Mouse (Mus musculus) hindbrain, embryonic 10.5 days (tissue): ENCODE data around the gene Fbxl5. TPM values are rescaled to one million over a fixed set of nuclear protein-coding genes. Genes with fewer than 3 reads are reported as not detected.

Experiments used
- DNase-seq: peaks from one replicate; pipeline ENCODE4 v3.0.0-alpha.2; 2017; ENCODE audit warnings: low spot score
- H3K27ac ChIP-seq: fragments of 300-500 bp; sonication (generic); 2 replicates; pipeline ENCODE4 v1.5.1; 2016; ENCODE audit warnings: mild to moderate bottlenecking, moderate library complexity
- H3K27me3 ChIP-seq: fragments of 300-500 bp; sonication (generic); 2 replicates; pipeline ENCODE4 v1.6.1; 2016; ENCODE audit warnings: mild to moderate bottlenecking; ENCODE audit not compliant: poor library complexity, insufficient read depth, severe bottlenecking
- H3K36me3 ChIP-seq: fragments of 300-500 bp; sonication (generic); 2 replicates; pipeline ENCODE4 v1.6.1; 2016; ENCODE audit warnings: mild to moderate bottlenecking, moderate library complexity
- H3K4me1 ChIP-seq: fragments of 300-500 bp; sonication (generic); replicated peaks from 2 replicates; pipeline ENCODE4 v1.6.1; 2016; ENCODE audit warnings: mild to moderate bottlenecking
- H3K4me3 ChIP-seq: fragments of 300-500 bp; sonication (generic); 2 replicates; pipeline ENCODE4 v1.5.1; 2016; ENCODE audit warnings: mild to moderate bottlenecking, moderate library complexity
- H3K9me3 ChIP-seq: fragments of 300-500 bp; sonication (generic); 2 replicates; pipeline ENCODE4 v1.6.1; 2016; ENCODE audit warnings: mild to moderate bottlenecking, moderate library complexity
- WGBS: fragments of 180-500 bp; shearing (Covaris S2); methylation state at CpG from one replicate; pipeline ENCODE4 v1.1.7; 2016; 5-methylcytosine and 5-hydroxymethylcytosine counted together
- polyA plus RNA-seq: library from polyadenylated mRNA; unstranded; fragments of >200 nt; fragmentation: Nextera tagmentation; extraction: Ambion mirVana; gene quantifications from 2 replicates; pipeline ENCODE4 v1.2.1, GENCODE M21; 2016

The Fbxl5 gene
- polyA plus RNA-seq, 1 experiment from 2014 or later: 47.5 TPM

DNA sequence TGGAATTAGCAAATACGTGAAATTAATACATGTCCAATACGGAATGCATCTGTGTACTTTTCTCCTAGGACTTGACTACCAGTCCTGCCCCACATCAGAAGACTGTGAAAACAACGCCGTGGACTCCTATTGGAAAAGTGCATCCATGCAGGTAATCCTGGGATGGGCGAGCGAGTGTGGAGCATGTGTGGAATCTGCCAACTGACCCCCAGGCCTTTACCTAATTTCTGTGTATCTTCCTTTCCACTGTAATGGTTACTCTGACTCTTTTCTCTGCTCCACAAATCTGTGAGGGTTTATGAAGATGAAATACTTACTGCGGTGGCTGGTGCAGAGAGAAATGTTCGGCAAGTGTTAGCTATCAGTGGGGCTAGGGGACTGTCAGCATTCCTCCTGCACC is 761 bp upstream of the Fbxl5 start:
- 89% methylated on average over 8 of the region's 8 CpGs for WGBS
- DNase-seq: no peak
- H3K36me3 ChIP-seq: no peaks in the 10 kb centered on the region
- no peak overlapping the region for H3K27ac ChIP-seq
- no peaks in the 10 kb centered on the region for H3K9me3 ChIP-seq
- H3K4me3 ChIP-seq: no peak overlapping the region
- peaks cover 8% of the 10 kb centered on the region; the same call in 1 of the 2 replicates for H3K27me3 ChIP-seq
- peaks cover 5% of the 10 kb centered on the region; the same call in 1 of the 2 replicates for H3K4me1 ChIP-seq

DNA sequence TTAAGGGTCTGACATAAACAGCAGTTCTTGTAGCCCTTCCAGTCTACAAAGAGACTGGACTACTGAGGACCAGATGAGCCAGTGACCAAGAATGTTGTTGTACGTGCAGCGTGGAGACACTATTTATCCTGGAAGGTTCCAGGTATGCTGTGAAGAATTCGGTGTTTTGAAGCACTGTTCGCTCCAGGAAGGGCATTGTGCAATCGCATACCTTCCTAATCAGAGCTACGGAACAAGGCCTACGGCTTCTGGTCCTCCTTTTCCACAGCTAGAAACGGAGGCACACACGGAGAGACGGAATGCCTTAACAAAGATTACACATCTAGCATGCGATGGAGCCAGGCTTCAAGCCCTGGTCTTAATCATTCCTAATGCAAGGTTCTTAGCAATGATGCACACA is 653 bp downstream of the Fbxl5 start:
- Histone ChIP-seq H3K4me1 (peaks cover 5% of the 10 kb centered on the region; the same call in 1 of the 2 replicates), H3K27me3 (peaks cover 8% of the 10 kb centered on the region; the same call in 1 of the 2 replicates), H3K9me3 (no peaks in the 10 kb centered on the region), H3K27ac (no peak overlapping the region), H3K36me3 (no peaks in the 10 kb centered on the region), H3K4me3 (no peak overlapping the region)
- 91% methylated on average over 11 of the region's 11 CpGs for WGBS
- no peak for DNase-seq

DNA sequence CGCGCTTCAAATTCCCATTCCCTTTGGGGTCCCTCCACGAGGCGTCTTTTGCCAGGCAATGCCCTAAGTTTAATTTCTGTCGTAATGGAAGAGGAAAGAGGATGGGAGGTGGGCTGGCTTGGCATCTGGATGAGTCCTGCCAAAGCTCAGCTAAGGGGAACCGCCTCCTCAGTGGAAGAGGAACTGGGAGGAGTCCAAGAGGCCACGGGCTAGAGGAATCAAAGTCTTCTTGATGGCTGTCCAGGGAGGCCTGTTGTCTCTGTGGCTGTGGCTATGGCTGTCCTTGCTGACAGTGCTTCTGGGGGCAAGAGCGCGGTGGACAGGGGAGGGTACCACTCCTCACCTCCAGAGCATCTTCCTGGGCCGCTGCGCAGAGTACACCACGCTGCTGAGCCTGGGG is 2.7 kb downstream of the Fbxl5 start, which contains the start of gene Bst1:
Bst1 (plus strand) TSS at position 191 of the 400 bp plus-strand sequence.
- no peaks in the 10 kb centered on the region for H3K9me3 ChIP-seq
- WGBS: 44% methylated on average over 12 of the region's 12 CpGs
- H3K27me3 ChIP-seq: peaks cover 17% of the 10 kb centered on the region
- no peak within 1 kb of the TSS for H3K4me3 ChIP-seq
- DNase-seq: no peak
- H3K36me3 ChIP-seq: no peaks in the 10 kb centered on the region
- peaks cover 5% of the 10 kb centered on the region; the same call in 1 of the 2 replicates for H3K4me1 ChIP-seq
- no peak within 1 kb of the TSS for H3K27ac ChIP-seq

DNA sequence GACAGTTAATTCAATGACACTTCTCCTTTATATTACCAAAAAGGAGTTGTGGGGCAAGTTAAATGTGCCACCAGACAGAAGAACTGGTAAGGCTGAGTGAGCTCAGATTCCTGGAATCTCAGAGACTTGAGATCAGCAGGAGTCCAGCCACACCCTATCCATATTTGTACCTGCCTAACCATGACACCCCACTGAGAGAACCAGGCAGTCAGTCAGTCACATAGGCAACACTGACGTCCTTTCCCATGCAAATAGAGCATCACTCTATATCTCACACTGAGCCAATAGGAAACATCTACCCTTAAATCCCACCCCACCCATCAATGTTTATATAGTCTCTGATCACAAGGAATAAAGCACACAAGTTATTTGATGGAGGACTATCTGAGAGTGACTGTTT is 5.7 kb downstream of the Fbxl5 start:
- no peaks in the 10 kb centered on the region for H3K9me3 ChIP-seq
- peaks cover 13% of the 10 kb centered on the region; the same call in 1 of the 2 replicates for H3K4me1 ChIP-seq
- H3K27me3 ChIP-seq: peaks cover 18% of the 10 kb centered on the region
- no peak overlapping the region for H3K27ac ChIP-seq
- no peak for DNase-seq
- 65% methylated on average over 1 of the region's 1 CpGs for WGBS
- no peaks in the 10 kb centered on the region for H3K36me3 ChIP-seq
- no peak overlapping the region for H3K4me3 ChIP-seq

DNA sequence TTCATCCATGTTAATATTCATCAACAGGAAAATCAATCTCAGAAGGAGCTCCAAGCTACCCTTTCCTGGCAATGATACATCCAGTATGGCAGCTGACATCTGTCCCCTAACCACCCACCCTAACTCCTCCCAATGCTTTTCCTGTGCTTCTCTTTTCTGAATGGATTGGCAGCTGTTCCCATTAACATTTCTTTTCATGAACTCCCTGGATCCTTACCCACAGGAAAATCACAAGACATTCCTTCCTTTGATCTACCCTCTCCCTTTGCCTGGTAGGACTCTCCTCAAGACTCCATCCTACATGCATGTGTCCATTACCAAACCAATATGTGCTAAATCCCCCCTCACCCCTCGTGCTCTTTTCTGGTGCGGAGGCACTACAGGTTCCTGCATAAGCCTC is 6.9 kb downstream of the Fbxl5 start:
- Histone ChIP-seq H3K4me1 (peaks cover 13% of the 10 kb centered on the region; the same call in 1 of the 2 replicates), H3K27me3 (peaks cover 26% of the 10 kb centered on the region), H3K27ac (no peak overlapping the region), H3K36me3 (no peaks in the 10 kb centered on the region), H3K9me3 (no peaks in the 10 kb centered on the region), H3K4me3 (no peak overlapping the region)
- 80% methylated on average over 2 of the region's 2 CpGs for WGBS
- no peak for DNase-seq

DNA sequence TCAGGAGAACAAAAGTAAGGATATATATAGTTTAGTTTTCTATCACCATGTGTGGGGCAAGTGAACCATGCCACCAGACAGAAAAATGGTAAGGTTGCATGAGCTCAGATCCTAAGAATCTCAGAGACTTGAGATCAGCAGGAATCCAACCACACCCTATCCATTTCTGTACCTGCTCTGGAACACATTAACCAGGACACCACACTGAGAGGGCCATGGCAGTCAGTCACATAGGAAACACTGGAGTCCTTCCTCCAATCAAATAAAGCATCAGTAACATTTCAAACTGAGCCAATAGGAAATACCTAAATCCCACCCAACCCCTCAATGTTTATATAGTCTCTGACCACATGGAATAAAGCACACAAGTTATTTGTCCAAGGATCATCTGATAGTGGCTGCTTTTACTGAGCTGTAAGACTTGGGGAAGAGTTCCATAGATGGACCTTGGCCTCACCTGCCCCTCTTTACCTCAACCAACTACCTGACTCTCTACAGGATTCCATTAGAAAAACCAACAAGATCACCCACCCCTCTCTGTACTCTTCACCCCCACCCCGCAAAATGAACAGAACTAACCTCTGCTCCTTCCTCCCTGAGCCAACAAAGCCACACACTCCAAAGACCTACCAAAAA is 10.9 kb downstream of the Fbxl5 start:
- Histone ChIP-seq H3K9me3 (no peaks in the 10 kb centered on the region), H3K4me1 (peaks cover 8% of the 10 kb centered on the region; the same call in 1 of the 2 replicates), H3K27me3 (peaks cover 31% of the 10 kb centered on the region), H3K36me3 (no peaks in the 10 kb centered on the region), H3K4me3 (no peak overlapping the region), H3K27ac (no peak overlapping the region)
- WGBS: 91% methylated on average over 1 of the region's 1 CpGs
- no peak for DNase-seq

DNA sequence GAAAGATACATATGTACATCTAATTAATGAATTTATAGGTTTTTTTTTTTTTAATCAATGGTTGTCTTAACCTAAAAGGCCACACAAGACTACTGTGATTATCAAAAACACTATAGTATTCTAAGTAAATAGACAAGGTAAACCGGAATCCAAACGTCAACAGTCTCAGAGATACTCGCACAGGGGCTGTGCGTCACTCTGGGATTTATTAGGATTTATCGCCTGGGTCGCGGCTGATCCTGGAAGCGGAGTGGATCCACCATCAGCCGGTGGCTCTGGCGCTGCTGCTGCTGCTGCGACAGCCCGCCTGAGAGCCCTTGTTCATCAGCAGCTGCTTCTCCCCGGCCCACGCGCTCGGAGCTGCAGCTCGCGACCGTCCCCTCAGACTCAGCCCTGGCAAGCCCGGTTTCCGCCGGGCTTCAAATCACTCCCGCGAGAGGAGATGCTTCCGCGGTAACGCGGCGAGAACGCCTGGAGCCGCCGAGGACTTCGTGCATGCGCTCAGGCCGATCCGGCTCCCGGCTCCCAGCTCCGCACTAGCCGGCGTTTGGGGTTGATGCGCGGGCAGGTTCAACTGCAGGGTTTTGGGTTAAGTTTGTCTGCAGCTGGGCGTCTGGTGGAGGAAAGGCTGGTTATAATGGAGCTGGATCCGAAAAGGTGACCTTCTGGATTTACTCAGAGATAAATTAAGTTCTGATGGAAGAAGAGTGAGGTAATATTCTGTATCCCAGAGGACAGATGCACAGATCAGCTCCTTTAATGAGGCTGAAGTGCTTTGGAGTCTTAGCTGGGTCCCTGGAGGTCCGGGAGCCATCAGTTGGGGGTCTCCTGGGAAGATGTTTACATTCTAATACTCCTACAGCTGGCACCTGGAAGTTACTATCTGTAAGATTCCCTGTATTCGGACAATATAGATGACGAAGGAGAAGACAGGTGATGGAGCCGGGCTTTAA is 13.4 kb downstream of the Fbxl5 start:
- H3K36me3 ChIP-seq: no peaks in the 10 kb centered on the region
- H3K27ac ChIP-seq: peak overlapping the region; percentile 87
- peaks cover 22% of the 10 kb centered on the region for H3K27me3 ChIP-seq
- peaks cover 8% of the 10 kb centered on the region; the same call in 1 of the 2 replicates for H3K4me1 ChIP-seq
- H3K9me3 ChIP-seq: no peaks in the 10 kb centered on the region
- DNase-seq: peak; percentile 92
- H3K4me3 ChIP-seq: peak overlapping the region; percentile 54
- WGBS: 4% methylated on average over 48 of the region's 48 CpGs

DNA sequence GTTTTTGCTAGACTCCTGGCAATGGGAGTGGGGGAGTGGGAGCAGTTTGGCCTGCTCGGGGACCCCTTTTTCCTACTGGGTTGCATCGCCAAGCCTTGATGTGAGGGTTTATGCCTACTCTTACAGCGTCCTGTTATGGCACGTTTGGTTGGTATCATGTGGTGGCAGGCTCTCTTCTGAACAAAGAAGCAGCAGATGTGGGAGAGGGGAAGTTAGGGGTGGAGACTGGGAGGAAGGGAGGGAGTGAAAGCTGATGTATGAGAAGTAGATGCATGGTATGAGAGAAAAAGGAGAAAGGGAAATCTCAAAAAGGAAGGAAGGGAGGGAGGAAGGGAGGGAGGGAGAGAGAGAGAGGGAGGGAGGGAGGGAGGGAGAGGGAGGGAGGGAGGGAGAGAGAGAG is 14.5 kb downstream of the Fbxl5 start:
- DNase-seq: no peak
- H3K36me3 ChIP-seq: no peaks in the 10 kb centered on the region
- 0 out of 2 replicates have a peak overlapping the region, but pooled peaks have one; percentile 35 for H3K27ac ChIP-seq
- H3K9me3 ChIP-seq: no peaks in the 10 kb centered on the region
- H3K4me1 ChIP-seq: peaks cover under 1% of the 10 kb centered on the region; the same call in 1 of the 2 replicates
- H3K27me3 ChIP-seq: peaks cover 22% of the 10 kb centered on the region
- no peak overlapping the region for H3K4me3 ChIP-seq
- WGBS: 83% methylated on average over 4 of the region's 4 CpGs

DNA sequence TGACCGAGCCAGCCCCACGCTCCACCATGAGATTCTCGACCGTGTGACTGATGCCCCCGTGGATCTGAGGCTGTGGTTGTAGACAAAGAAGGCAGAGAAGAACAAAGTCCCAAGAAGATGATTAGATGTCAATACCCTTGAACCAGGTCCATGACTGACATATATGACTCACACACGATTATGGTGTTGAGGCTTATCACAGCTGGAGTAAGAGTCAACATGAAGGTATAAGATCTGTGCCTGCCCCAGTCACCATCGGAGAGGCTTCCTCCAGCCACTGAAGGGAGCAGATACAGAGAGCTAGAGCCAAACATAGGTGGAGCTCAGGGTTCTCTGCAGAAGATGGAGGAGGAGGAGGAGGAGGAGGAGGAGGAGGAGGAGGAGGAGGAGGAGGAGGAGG is 15.1 kb downstream of the Fbxl5 start:
- 0 out of 2 replicates have a peak overlapping the region, but pooled peaks have one; percentile 35 for H3K27ac ChIP-seq
- H3K36me3 ChIP-seq: no peaks in the 10 kb centered on the region
- 94% methylated on average over 7 of the region's 7 CpGs for WGBS
- peaks cover 22% of the 10 kb centered on the region for H3K27me3 ChIP-seq
- no peak overlapping the region for H3K4me3 ChIP-seq
- no peaks in the 10 kb centered on the region; the same call in 1 of the 2 replicates for H3K4me1 ChIP-seq
- H3K9me3 ChIP-seq: no peaks in the 10 kb centered on the region
- DNase-seq: no peak

DNA sequence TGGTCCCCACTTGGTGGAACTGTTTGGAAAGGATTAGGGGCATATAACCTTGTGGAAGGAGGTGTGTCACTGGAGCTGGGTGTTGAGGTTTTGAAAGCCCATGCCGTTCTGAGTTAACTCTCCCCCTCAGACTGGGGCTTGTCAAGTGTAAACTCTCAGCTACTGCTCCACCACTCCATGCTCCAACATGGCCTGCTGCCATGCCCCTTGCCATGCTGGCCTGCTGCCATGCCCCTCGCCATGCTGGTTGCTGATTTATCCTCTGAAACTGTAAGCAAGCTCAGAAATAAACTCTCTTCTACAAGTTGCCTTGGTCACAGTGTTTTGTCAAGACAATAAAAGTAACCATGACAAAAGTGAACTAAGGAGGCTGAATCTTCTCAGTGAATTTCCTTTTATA is 16.0 kb downstream of the Fbxl5 start:
- no peaks in the 10 kb centered on the region; the same call in 1 of the 2 replicates for H3K4me1 ChIP-seq
- H3K27me3 ChIP-seq: peaks cover 18% of the 10 kb centered on the region
- WGBS: 86% methylated on average over 2 of the region's 2 CpGs
- H3K9me3 ChIP-seq: no peaks in the 10 kb centered on the region
- no peak for DNase-seq
- no peaks in the 10 kb centered on the region for H3K36me3 ChIP-seq
- no peak overlapping the region for H3K4me3 ChIP-seq
- no peak overlapping the region for H3K27ac ChIP-seq

DNA sequence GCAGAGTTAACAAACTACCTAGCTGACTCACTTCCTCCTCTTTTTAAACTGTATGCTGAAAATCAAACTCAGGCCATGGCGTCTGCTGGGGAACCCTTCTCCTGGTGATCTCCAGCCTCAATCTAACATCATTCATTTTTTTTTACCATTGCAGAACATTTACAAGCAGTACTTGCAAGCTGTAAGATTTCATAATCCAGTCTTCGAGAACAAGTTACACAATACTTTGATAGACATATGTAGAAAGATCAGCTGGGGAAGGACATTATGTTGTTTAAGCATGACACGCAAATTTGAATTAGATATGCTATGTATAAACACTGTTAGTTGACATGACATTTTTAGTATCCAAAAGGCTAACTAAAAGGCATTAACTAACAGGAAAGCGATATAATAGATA is 19.6 kb downstream of the Fbxl5 start:
- no peak overlapping the region for H3K4me3 ChIP-seq
- 90% methylated on average over 4 of the region's 4 CpGs for WGBS
- no peaks in the 10 kb centered on the region for H3K36me3 ChIP-seq
- H3K9me3 ChIP-seq: no peaks in the 10 kb centered on the region
- H3K4me1 ChIP-seq: no peaks in the 10 kb centered on the region; the same call in 1 of the 2 replicates
- DNase-seq: no peak
- H3K27ac ChIP-seq: no peak overlapping the region
- H3K27me3 ChIP-seq: 0 out of 2 replicates have a peak, but pooled peaks cover 5% of the 10 kb centered on the region

DNA sequence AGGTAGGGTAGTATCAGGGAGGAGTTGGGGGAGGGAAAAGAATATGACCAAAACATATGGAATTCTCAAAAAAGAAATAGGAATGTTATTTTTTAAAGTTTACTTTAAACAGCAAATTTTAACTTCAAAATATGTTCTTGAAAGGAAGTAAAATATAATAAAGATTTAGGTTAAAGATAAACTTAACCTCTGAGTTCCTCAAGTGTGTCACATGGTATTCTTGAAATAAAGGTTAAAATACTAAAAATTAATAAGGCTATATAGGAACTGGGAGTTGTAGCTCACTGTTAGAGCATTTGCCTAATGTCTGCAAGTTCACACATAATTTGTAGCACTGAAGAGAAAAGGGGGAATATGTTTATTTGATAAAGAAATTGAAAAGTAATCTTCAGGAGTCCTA is 20.2 kb downstream of the Fbxl5 start:
- Histone ChIP-seq H3K27me3 (no peaks in the 10 kb centered on the region), H3K4me3 (no peak overlapping the region), H3K4me1 (no peaks in the 10 kb centered on the region; the same call in 1 of the 2 replicates), H3K27ac (no peak overlapping the region), H3K36me3 (no peaks in the 10 kb centered on the region), H3K9me3 (no peaks in the 10 kb centered on the region)
- DNase-seq: no peak

DNA sequence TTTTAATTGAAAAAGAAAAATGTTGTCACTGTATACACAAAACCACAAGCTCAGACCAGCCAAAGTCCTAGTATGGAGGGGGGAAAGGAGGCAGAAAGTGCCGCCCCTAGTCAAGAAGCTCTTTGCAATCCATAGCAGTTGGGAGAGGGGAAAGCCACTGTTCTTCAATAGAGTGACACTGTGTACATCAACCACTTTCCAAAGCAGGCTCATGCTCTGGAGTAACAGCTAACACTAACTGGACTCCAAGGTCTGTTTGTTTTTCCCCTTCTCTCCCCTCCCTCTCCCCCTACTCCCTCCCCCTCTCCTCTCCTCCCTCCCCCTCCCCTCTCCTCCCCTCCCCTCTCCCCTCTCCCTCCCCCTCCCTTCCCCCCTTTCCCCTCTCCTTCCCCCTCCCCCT is 20.7 kb downstream of the Fbxl5 start:
- no peak overlapping the region for H3K27ac ChIP-seq
- no peak overlapping the region for H3K4me3 ChIP-seq
- no peak for DNase-seq
- H3K4me1 ChIP-seq: no peaks in the 10 kb centered on the region; the same call in 1 of the 2 replicates
- no peaks in the 10 kb centered on the region for H3K27me3 ChIP-seq
- no peaks in the 10 kb centered on the region for H3K36me3 ChIP-seq
- no peaks in the 10 kb centered on the region for H3K9me3 ChIP-seq
- 50% methylated on average over 1 of the region's 1 CpGs for WGBS
